Mouse (Mus musculus) myocyte (in vitro differentiated cells): Measurements from ENCODE around the gene Itga2b. TPM values are rescaled to one million over a fixed set of nuclear protein-coding genes. Genes with fewer than 3 reads are reported as not detected.

ENCODE experiments used
- H3K27me3 ChIP-seq: one replicate; pipeline ENCODE4 v1.6.1; 2011; ENCODE audit not compliant: control insufficient read depth, insufficient read depth, insufficient read length
- H3K36me3 ChIP-seq: one replicate; pipeline ENCODE4 v1.6.1; 2011; ENCODE audit not compliant: control insufficient read depth, insufficient read depth
- H3K4me2 ChIP-seq: one replicate; pipeline ENCODE4 v1.6.1; 2011; ENCODE audit warnings: low read depth, control low read depth
- H3K4me3 ChIP-seq: one replicate; pipeline ENCODE4 v1.5.1; 2011; ENCODE audit warnings: mild to moderate bottlenecking, control low read depth, moderate library complexity
- H3K79me2 ChIP-seq: one replicate; pipeline ENCODE4 v1.6.1; 2011; ENCODE audit not compliant: control insufficient read depth, insufficient read depth
- H3ac ChIP-seq: one replicate; pipeline ENCODE4 v1.6.1; 2011; ENCODE audit not compliant: control insufficient read depth, insufficient read length
- CEBPB ChIP-seq: IDR thresholded peaks from 2 replicates; pipeline ENCODE4 v1.6.1; 2011; ENCODE audit warnings: mild to moderate bottlenecking, moderate library complexity; ENCODE audit not compliant: poor library complexity, insufficient read depth, severe bottlenecking
- E2F4 ChIP-seq: IDR thresholded peaks from one replicate; pipeline ENCODE4 v1.6.1; 2011; ENCODE audit warnings: mild to moderate bottlenecking, control low read depth, moderate library complexity; ENCODE audit not compliant: insufficient read depth
- MAX ChIP-seq: IDR thresholded peaks from one replicate; pipeline ENCODE4 v1.6.1; 2011; ENCODE audit warnings: low read depth, mild to moderate bottlenecking, control low read depth
- MYOD1 ChIP-seq, 3 experiments: IDR thresholded peaks; one replicate each; pipeline ENCODE4 v1.6.1; 2011; ENCODE audit warnings: control low read depth in 2 of 3, low read depth in 2 of 3, mild to moderate bottlenecking in 2 of 3, moderate library complexity in 1 of 3; ENCODE audit not compliant: insufficient read length in 2 of 3, control insufficient read depth in 1 of 3
- MYOG ChIP-seq, 3 experiments: IDR thresholded peaks; one replicate each; pipeline ENCODE4 v1.6.1; 2011; ENCODE audit warnings: control low read depth in 2 of 3, low read depth in 2 of 3, mild to moderate bottlenecking in 2 of 3; ENCODE audit not compliant: insufficient read length in 2 of 3, control insufficient read depth in 1 of 3, insufficient read depth in 1 of 3
- POLR2A ChIP-seq: IDR thresholded peaks from one replicate; pipeline ENCODE4 v1.6.1; 2011; ENCODE audit warnings: low read depth, mild to moderate bottlenecking, control low read depth, moderate library complexity; ENCODE audit not compliant: insufficient read length
- POLR2AphosphoS2 ChIP-seq: IDR thresholded peaks from one replicate; pipeline ENCODE4 v1.6.1; 2011; ENCODE audit warnings: low read depth, control low read depth; ENCODE audit not compliant: insufficient read length
- REST ChIP-seq: IDR thresholded peaks from one replicate; pipeline ENCODE4 v1.6.1; 2011; ENCODE audit warnings: mild to moderate bottlenecking, control low read depth, moderate library complexity; ENCODE audit not compliant: insufficient read depth, insufficient read length
- SRF ChIP-seq: IDR thresholded peaks from one replicate; pipeline ENCODE4 v1.6.1; 2011; ENCODE audit warnings: low read depth; ENCODE audit not compliant: control insufficient read depth, insufficient read length
- TCF12 ChIP-seq: IDR thresholded peaks from one replicate; pipeline ENCODE4 v1.6.1; 2011; ENCODE audit warnings: mild to moderate bottlenecking, control low read depth; ENCODE audit not compliant: poor library complexity, insufficient read depth, severe bottlenecking
- TCF3 ChIP-seq: IDR thresholded peaks from one replicate; pipeline ENCODE4 v1.6.1; 2011; ENCODE audit warnings: low read depth, control low read depth; ENCODE audit not compliant: insufficient read length
- USF1 ChIP-seq: IDR thresholded peaks from one replicate; pipeline ENCODE4 v1.6.1; 2011; ENCODE audit warnings: low read depth, mild to moderate bottlenecking, control low read depth, moderate library complexity
- polyA plus RNA-seq: library from polyadenylated mRNA; unstranded; fragments of >200 nt; fragmentation: generic; extraction: Trizol; gene quantifications from one replicate; pipeline ENCODE4 v1.2.1, GENCODE M21; 2012; ENCODE audit warnings: missing spikeins

The Itga2b gene
- polyA plus RNA-seq, 1 experiment, result 7.2 TPM

GRCm38 (mm10) chr11:102431018-102431645, 38.8 kb downstream of the Itga2b start:
- Histone ChIP-seq H3ac (no peak overlapping the region), H3K4me3 (peak overlapping the region; percentile 93), H3K79me2 (no peaks in the 10 kb centered on the region), H3K36me3 (peaks cover 4% of the 10 kb centered on the region), H3K27me3 (no peaks in the 10 kb centered on the region), H3K4me2 (peak overlapping the region; percentile 74)
- TF ChIP-seq POLR2AphosphoS2, result no peak
- no peak for TF ChIP-seq CEBPB
- TF ChIP-seq USF1, result no peak
- TF ChIP-seq POLR2A, result no peak
- no peak for TF ChIP-seq REST
- TF ChIP-seq TCF12, result no peak
- TF ChIP-seq E2F4, result no peak
- no peak for TF ChIP-seq MYOD1 (IDR thresholded peaks at IDR 0.05; ENCODE audit: control insufficient read depth in 1 of 3, insufficient read length in 2 of 3, low read depth in 2 of 3)
- no peak for TF ChIP-seq MAX
- TF ChIP-seq MYOG (IDR thresholded peaks at IDR 0.05; ENCODE audit: control insufficient read depth in 1 of 3, insufficient read depth in 1 of 3, insufficient read length in 2 of 3, low read depth in 2 of 3), result no peak
- TF ChIP-seq TCF3, result no peak
- no peak for TF ChIP-seq SRF

- Histone ChIP-seq H3K4me3 (peak within 1 kb of the TSS; percentile 93), H3K79me2 (no peaks in the 10 kb centered on the region), H3ac (no peak within 1 kb of the TSS), H3K4me2 (peak within 1 kb of the TSS; percentile 86), H3K27me3 (no peaks in the 10 kb centered on the region), H3K36me3 (peaks cover 4% of the 10 kb centered on the region)
- TF ChIP-seq USF1 (peak; percentile 99), SRF (no peak), TCF12 (no peak), E2F4 (peak; percentile 51), MYOG (IDR thresholded peaks at IDR 0.05; ENCODE audit: control insufficient read depth in 1 of 3, insufficient read depth in 1 of 3, insufficient read length in 2 of 3, low read depth in 2 of 3) (no peak), POLR2A (peak; percentile 58), MAX (peak; percentile 41), MYOD1 (IDR thresholded peaks at IDR 0.05; ENCODE audit: control insufficient read depth in 1 of 3, insufficient read length in 2 of 3, low read depth in 2 of 3) (no peak), CEBPB (no peak), TCF3 (no peak), POLR2AphosphoS2 (peak; percentile 74), REST (no peak)
Observed at GRCm38 (mm10) chr11:102430121-102431017, 39.6 kb downstream of the Itga2b start, which contains the start of gene Grn. Gene Grn (plus strand): TSS chr11:102430315.

GRCm38 (mm10) chr11:102429551-102429950, 40.4 kb downstream of the Itga2b start:
- H3K79me2 ChIP-seq, result no peaks in the 10 kb centered on the region
- peak overlapping the region; percentile 86 for H3K4me2 ChIP-seq
- H3K27me3 ChIP-seq, result no peaks in the 10 kb centered on the region
- H3K36me3 ChIP-seq, result peaks cover under 1% of the 10 kb centered on the region
- peak overlapping the region; percentile 93 for H3K4me3 ChIP-seq
- no peak for TF ChIP-seq USF1
- TF ChIP-seq MYOG (IDR thresholded peaks at IDR 0.05; ENCODE audit: control insufficient read depth in 1 of 3, insufficient read depth in 1 of 3, insufficient read length in 2 of 3, low read depth in 2 of 3), result no peak
- TF ChIP-seq MAX, result no peak
- no peak for TF ChIP-seq TCF3
- TF ChIP-seq TCF12, result no peak
- TF ChIP-seq POLR2AphosphoS2, result no peak
- TF ChIP-seq E2F4, result no peak
- TF ChIP-seq REST, result no peak
- no peak for TF ChIP-seq MYOD1 (IDR thresholded peaks at IDR 0.05; ENCODE audit: control insufficient read depth in 1 of 3, insufficient read length in 2 of 3, low read depth in 2 of 3)
- no peak for TF ChIP-seq SRF
- TF ChIP-seq POLR2A, result no peak
- TF ChIP-seq CEBPB, result no peak
- no peak overlapping the region for H3ac ChIP-seq

GRCm38 (mm10) chr11:102428981-102429540, 40.9 kb downstream of the Itga2b start:
- Histone ChIP-seq H3K27me3 (no peaks in the 10 kb centered on the region), H3K4me3 (no peak overlapping the region), H3ac (no peak overlapping the region), H3K36me3 (no peaks in the 10 kb centered on the region), H3K4me2 (peak overlapping the region; percentile 86), H3K79me2 (no peaks in the 10 kb centered on the region)
- TF ChIP-seq E2F4, result no peak
- TF ChIP-seq CEBPB, result no peak
- TF ChIP-seq TCF3, result no peak
- no peak for TF ChIP-seq POLR2A
- TF ChIP-seq REST, result no peak
- TF ChIP-seq MAX, result no peak
- TF ChIP-seq MYOD1 (IDR thresholded peaks at IDR 0.05; ENCODE audit: control insufficient read depth in 1 of 3, insufficient read length in 2 of 3, low read depth in 2 of 3), result no peak
- no peak for TF ChIP-seq MYOG (IDR thresholded peaks at IDR 0.05; ENCODE audit: control insufficient read depth in 1 of 3, insufficient read depth in 1 of 3, insufficient read length in 2 of 3, low read depth in 2 of 3)
- TF ChIP-seq POLR2AphosphoS2, result no peak
- TF ChIP-seq TCF12, result no peak
- TF ChIP-seq SRF, result no peak
- no peak for TF ChIP-seq USF1
